Mouse (Mus musculus): Measurements from ENCODE around the gene E2f6. TPM values are rescaled to one million over a fixed set of nuclear protein-coding genes. Genes with fewer than 3 reads are reported as not detected.

The E2f6 gene
- polyA plus RNA-seq, 1 experiment from 2014 or later: 77.4 TPM

- H3K9me3 ChIP-seq (ENCODE audit: control insufficient read depth, low read length): no peaks in the 10 kb centered on the region
- no peak overlapping the region for H3K27ac ChIP-seq (ENCODE audit: low read depth, low read length)
- DNase-seq (ENCODE audit: low spot score) (no peak), ATAC-seq (replicated peaks; ENCODE audit: low FRiP score) (no peak)
- no peaks in the 10 kb centered on the region for H3K36me3 ChIP-seq (ENCODE audit: control insufficient read depth, insufficient read depth, low read length)
- H3K27me3 ChIP-seq (ENCODE audit: control insufficient read depth, insufficient read depth, low read length): no peaks in the 10 kb centered on the region
- WGBS: 84% methylated on average over 3 of the region's 3 CpGs
- no peak overlapping the region for H3K9ac ChIP-seq (ENCODE audit: low read length)
- H3K4me2 ChIP-seq (ENCODE audit: low read depth, low read length, severe bottlenecking): no peak overlapping the region
- no peaks in the 10 kb centered on the region for H3K4me1 ChIP-seq (replicated peaks; ENCODE audit: control insufficient read depth, insufficient read depth, low read length)
- H3K4me3 ChIP-seq (ENCODE audit: low read depth, low read length): no peak overlapping the region
These were observed 35.4 kb upstream of the E2f6 start for GRCm38 (mm10) chr12:16775351-16775750.

GRCm38 (mm10) chr12:16778523-16778922, 32.2 kb upstream of the E2f6 start:
- no peak for DNase-seq (ENCODE audit: low spot score)
- ATAC-seq (replicated peaks; ENCODE audit: low FRiP score): no peak

GRCm38 (mm10) chr12:16779165-16779564, 31.6 kb upstream of the E2f6 start:
- Histone ChIP-seq H3K9me3 (ENCODE audit: control insufficient read depth, low read length) (no peaks in the 10 kb centered on the region), H3K4me3 (ENCODE audit: low read depth, low read length) (no peak overlapping the region), H3K27me3 (ENCODE audit: control insufficient read depth, insufficient read depth, low read length) (no peaks in the 10 kb centered on the region), H3K36me3 (ENCODE audit: control insufficient read depth, insufficient read depth, low read length) (no peaks in the 10 kb centered on the region), H3K9ac (ENCODE audit: low read length) (no peak overlapping the region), H3K27ac (ENCODE audit: low read depth, low read length) (no peak overlapping the region), H3K4me1 (replicated peaks; ENCODE audit: control insufficient read depth, insufficient read depth, low read length) (no peaks in the 10 kb centered on the region), H3K4me2 (ENCODE audit: low read depth, low read length, severe bottlenecking) (no peak overlapping the region)
- DNase-seq (ENCODE audit: low spot score) (no peak), ATAC-seq (replicated peaks; ENCODE audit: low FRiP score) (no peak)
- WGBS: 56% methylated on average over 2 of the region's 2 CpGs

More at GRCm38 (mm10) chr12:16778523-16778922, 32.2 kb upstream of the E2f6 start:
- H3K9ac ChIP-seq (ENCODE audit: low read length): no peak overlapping the region
- 80% methylated on average over 5 of the region's 5 CpGs for WGBS
- H3K4me3 ChIP-seq (ENCODE audit: low read depth, low read length): no peak overlapping the region
- no peaks in the 10 kb centered on the region for H3K36me3 ChIP-seq (ENCODE audit: control insufficient read depth, insufficient read depth, low read length)
- no peaks in the 10 kb centered on the region for H3K27me3 ChIP-seq (ENCODE audit: control insufficient read depth, insufficient read depth, low read length)
- no peak overlapping the region for H3K27ac ChIP-seq (ENCODE audit: low read depth, low read length)
- no peaks in the 10 kb centered on the region for H3K9me3 ChIP-seq (ENCODE audit: control insufficient read depth, low read length)
- no peak overlapping the region for H3K4me2 ChIP-seq (ENCODE audit: low read depth, low read length, severe bottlenecking)
- no peaks in the 10 kb centered on the region for H3K4me1 ChIP-seq (replicated peaks; ENCODE audit: control insufficient read depth, insufficient read depth, low read length)

- Histone ChIP-seq H3K9me3 (ENCODE audit: control insufficient read depth, low read length) (no peaks in the 10 kb centered on the region), H3K36me3 (ENCODE audit: control insufficient read depth, insufficient read depth, low read length) (no peaks in the 10 kb centered on the region), H3K27me3 (ENCODE audit: control insufficient read depth, insufficient read depth, low read length) (no peaks in the 10 kb centered on the region), H3K4me2 (ENCODE audit: low read depth, low read length, severe bottlenecking) (no peak overlapping the region), H3K9ac (ENCODE audit: low read length) (no peak overlapping the region), H3K27ac (ENCODE audit: low read depth, low read length) (no peak overlapping the region), H3K4me3 (ENCODE audit: low read depth, low read length) (no peak overlapping the region), H3K4me1 (replicated peaks; ENCODE audit: control insufficient read depth, insufficient read depth, low read length) (no peaks in the 10 kb centered on the region)
- WGBS: 78% methylated on average over 3 of the region's 3 CpGs
- ATAC-seq (replicated peaks; ENCODE audit: low FRiP score): no peak
- no peak for DNase-seq (ENCODE audit: low spot score)
These were observed 30.4 kb upstream of the E2f6 start for GRCm38 (mm10) chr12:16780320-16780719.

- no peaks in the 10 kb centered on the region for H3K36me3 ChIP-seq (ENCODE audit: control insufficient read depth, insufficient read depth, low read length)
These were observed 29.6 kb upstream of the E2f6 start for GRCm38 (mm10) chr12:16781034-16781746.

GRCm38 (mm10) chr12:16788600-16788999, 22.2 kb upstream of the E2f6 start:
- no peak for ATAC-seq (replicated peaks; ENCODE audit: low FRiP score)
- H3K4me3 ChIP-seq (ENCODE audit: low read depth, low read length): no peak overlapping the region
- no peak overlapping the region for H3K27ac ChIP-seq (ENCODE audit: low read depth, low read length)
- H3K4me1 ChIP-seq (replicated peaks; ENCODE audit: control insufficient read depth, insufficient read depth, low read length): peaks cover 6% of the 10 kb centered on the region; the same call in 1 of the 2 replicates
- no peaks in the 10 kb centered on the region for H3K9me3 ChIP-seq (ENCODE audit: control insufficient read depth, low read length)
- H3K9ac ChIP-seq (ENCODE audit: low read length): no peak overlapping the region
- no peak overlapping the region for H3K4me2 ChIP-seq (ENCODE audit: low read depth, low read length, severe bottlenecking)
- DNase-seq (ENCODE audit: low spot score): no peak
- 54% methylated on average over 2 of the region's 2 CpGs for whole genome bisulfite sequencing
- no peaks in the 10 kb centered on the region for H3K36me3 ChIP-seq (ENCODE audit: control insufficient read depth, insufficient read depth, low read length)
- H3K27me3 ChIP-seq (ENCODE audit: control insufficient read depth, insufficient read depth, low read length): no peaks in the 10 kb centered on the region

More at GRCm38 (mm10) chr12:16781034-16781746, 29.6 kb upstream of the E2f6 start:
- Histone ChIP-seq H3K4me1 (replicated peaks; ENCODE audit: control insufficient read depth, insufficient read depth, low read length) (no peaks in the 10 kb centered on the region), H3K4me3 (ENCODE audit: low read depth, low read length) (no peak overlapping the region), H3K4me2 (ENCODE audit: low read depth, low read length, severe bottlenecking) (no peak overlapping the region), H3K9me3 (ENCODE audit: control insufficient read depth, low read length) (no peaks in the 10 kb centered on the region), H3K9ac (ENCODE audit: low read length) (no peak overlapping the region), H3K27ac (ENCODE audit: low read depth, low read length) (no peak overlapping the region), H3K27me3 (ENCODE audit: control insufficient read depth, insufficient read depth, low read length) (no peaks in the 10 kb centered on the region)
- DNase-seq (ENCODE audit: low spot score) (no peak), ATAC-seq (replicated peaks; ENCODE audit: low FRiP score) (no peak)
- 88% methylated on average over 14 of the region's 14 CpGs for WGBS

GRCm38 (mm10) chr12:16789199-16789598, 21.6 kb upstream of the E2f6 start:
- DNase-seq (ENCODE audit: low spot score): no peak
- no peak for ATAC-seq (replicated peaks; ENCODE audit: low FRiP score)
- Histone ChIP-seq H3K4me3 (ENCODE audit: low read depth, low read length) (no peak overlapping the region), H3K36me3 (ENCODE audit: control insufficient read depth, insufficient read depth, low read length) (no peaks in the 10 kb centered on the region), H3K9ac (ENCODE audit: low read length) (no peak overlapping the region), H3K27me3 (ENCODE audit: control insufficient read depth, insufficient read depth, low read length) (no peaks in the 10 kb centered on the region), H3K27ac (ENCODE audit: low read depth, low read length) (no peak overlapping the region), H3K4me2 (ENCODE audit: low read depth, low read length, severe bottlenecking) (no peak overlapping the region), H3K4me1 (replicated peaks; ENCODE audit: control insufficient read depth, insufficient read depth, low read length) (peaks cover 6% of the 10 kb centered on the region; the same call in 1 of the 2 replicates), H3K9me3 (ENCODE audit: control insufficient read depth, low read length) (no peaks in the 10 kb centered on the region)
- 11% methylated on average over 1 of the region's 1 CpGs for WGBS

- DNase-seq (ENCODE audit: low spot score): peak; percentile 69
- Histone ChIP-seq H3K4me2 (ENCODE audit: low read depth, low read length, severe bottlenecking) (no peak overlapping the region), H3K27me3 (ENCODE audit: control insufficient read depth, insufficient read depth, low read length) (no peaks in the 10 kb centered on the region), H3K36me3 (ENCODE audit: control insufficient read depth, insufficient read depth, low read length) (no peaks in the 10 kb centered on the region), H3K9me3 (ENCODE audit: control insufficient read depth, low read length) (no peaks in the 10 kb centered on the region), H3K27ac (ENCODE audit: low read depth, low read length) (no peak overlapping the region), H3K4me1 (replicated peaks; ENCODE audit: control insufficient read depth, insufficient read depth, low read length) (peaks cover 6% of the 10 kb centered on the region; the same call in 1 of the 2 replicates), H3K9ac (ENCODE audit: low read length) (no peak overlapping the region), H3K4me3 (ENCODE audit: low read depth, low read length) (no peak overlapping the region)
- under 1% methylated on average over 4 of the region's 4 CpGs for WGBS
- peak; percentile 79 for ATAC-seq (replicated peaks; ENCODE audit: low FRiP score)
These were observed 21.0 kb upstream of the E2f6 start for GRCm38 (mm10) chr12:16789756-16790155.

- no peak for ATAC-seq (replicated peaks; ENCODE audit: low FRiP score)
- H3K4me1 ChIP-seq (replicated peaks; ENCODE audit: control insufficient read depth, insufficient read depth, low read length): peaks cover 6% of the 10 kb centered on the region; the same call in 1 of the 2 replicates
- H3K27ac ChIP-seq (ENCODE audit: low read depth, low read length): 0 out of 2 replicates have a peak overlapping the region, but pooled peaks have one; percentile 43
- 45% methylated on average over 4 of the region's 4 CpGs for WGBS
- no peak overlapping the region for H3K9ac ChIP-seq (ENCODE audit: low read length)
- H3K27me3 ChIP-seq (ENCODE audit: control insufficient read depth, insufficient read depth, low read length): no peaks in the 10 kb centered on the region
- no peaks in the 10 kb centered on the region for H3K36me3 ChIP-seq (ENCODE audit: control insufficient read depth, insufficient read depth, low read length)
- H3K4me3 ChIP-seq (ENCODE audit: low read depth, low read length): no peak overlapping the region
- no peak overlapping the region for H3K4me2 ChIP-seq (ENCODE audit: low read depth, low read length, severe bottlenecking)
- DNase-seq (ENCODE audit: low spot score): no peak
- no peaks in the 10 kb centered on the region for H3K9me3 ChIP-seq (ENCODE audit: control insufficient read depth, low read length)
These were observed 20.3 kb upstream of the E2f6 start for GRCm38 (mm10) chr12:16790456-16790855.

All from forebrain, embryonic 11.5 days (tissue).